Mouse (Mus musculus) liver, adult 2 months (tissue): Measurements from ENCODE around the gene Trmt11. TPM values are rescaled to one million over a fixed set of nuclear protein-coding genes. Genes with fewer than 3 reads are reported as not detected.
"Not testable (repeated sequence)": the region's sequence is repeated elsewhere in the genome, so short reads cannot be mapped to it uniquely, and the experiment has no call there.

Source experiments
- DNase-seq: peaks from one replicate; pipeline ENCODE4 v3.0.0-alpha.2; 2011; ENCODE audit warnings: low read depth, low spot score; ENCODE audit errors: extremely low read depth
- H3K27ac ChIP-seq: fragments of 200-500 bp; replicated peaks from 2 replicates; pipeline ENCODE4 v1.5.1; 2012; ENCODE audit warnings: low read depth, mild to moderate bottlenecking, control low read depth, inconsistent platforms, low read length; ENCODE audit not compliant: insufficient read depth
- H3K27me3 ChIP-seq: fragments of 200-500 bp; 2 replicates; pipeline ENCODE4 v1.6.1; 2012; ENCODE audit warnings: mild to moderate bottlenecking, moderate library complexity, low read length, inconsistent platforms; ENCODE audit not compliant: control insufficient read depth, insufficient read depth
- H3K36me3 ChIP-seq: fragments of 200-500 bp; 2 replicates; pipeline ENCODE4 v1.6.1; 2012; ENCODE audit warnings: low read length, inconsistent platforms; ENCODE audit not compliant: control insufficient read depth, insufficient read depth
- H3K4me1 ChIP-seq: fragments of 200-500 bp; 2 replicates; pipeline ENCODE4 v1.6.1; 2011; ENCODE audit warnings: low read length; ENCODE audit not compliant: control insufficient read depth, insufficient read depth
- H3K4me3 ChIP-seq: fragments of 200-500 bp; 2 replicates; pipeline ENCODE4 v1.5.1; 2011; ENCODE audit warnings: low read depth, mild to moderate bottlenecking, control low read depth, low read length, moderate library complexity; ENCODE audit not compliant: insufficient read depth
- H3K79me2 ChIP-seq: fragments of 200-500 bp; 2 replicates; pipeline ENCODE4 v1.6.1; 2012; ENCODE audit warnings: inconsistent platforms, mild to moderate bottlenecking, low read length, moderate library complexity; ENCODE audit not compliant: control insufficient read depth, insufficient read depth
- H3K9ac ChIP-seq: fragments of 200-500 bp; 2 replicates; pipeline ENCODE4 v1.6.1; 2012; ENCODE audit warnings: low read depth, mild to moderate bottlenecking, control low read depth, inconsistent platforms, low read length
- CTCF ChIP-seq: fragments of 200-500 bp; IDR thresholded peaks from 2 replicates; pipeline ENCODE4 v1.5.1; 2011; ENCODE audit warnings: low read depth, low read length, control low read depth
- POLR2A ChIP-seq: fragments of 200-500 bp; IDR thresholded peaks from 2 replicates; pipeline ENCODE4 v1.6.1; 2011; ENCODE audit warnings: low read length, control low read depth; ENCODE audit not compliant: insufficient read depth; ENCODE audit errors: extremely low read depth
- WGBS: fragments of 180-500 bp; shearing (Covaris S2); methylation state at CpG from one replicate; pipeline ENCODE4 v1.1.7; 2018; 5-methylcytosine and 5-hydroxymethylcytosine counted together
- polyA plus RNA-seq: library from polyadenylated mRNA; depleted of rRNA; stranded (reverse); fragments of >200 nt; gene quantifications from 2 replicates; pipeline ENCODE4 v1.2.3, GENCODE M21; 2012
- total RNA-seq: library from RNA; depleted of rRNA; stranded (reverse); fragments of >200 nt; gene quantifications from 2 replicates; pipeline ENCODE4 v1.2.3, GENCODE M21; 2014

Trmt11 gene
- total and polyA plus RNA-seq, 2 experiments: 0.72 to 8.3 TPM

DNA sequence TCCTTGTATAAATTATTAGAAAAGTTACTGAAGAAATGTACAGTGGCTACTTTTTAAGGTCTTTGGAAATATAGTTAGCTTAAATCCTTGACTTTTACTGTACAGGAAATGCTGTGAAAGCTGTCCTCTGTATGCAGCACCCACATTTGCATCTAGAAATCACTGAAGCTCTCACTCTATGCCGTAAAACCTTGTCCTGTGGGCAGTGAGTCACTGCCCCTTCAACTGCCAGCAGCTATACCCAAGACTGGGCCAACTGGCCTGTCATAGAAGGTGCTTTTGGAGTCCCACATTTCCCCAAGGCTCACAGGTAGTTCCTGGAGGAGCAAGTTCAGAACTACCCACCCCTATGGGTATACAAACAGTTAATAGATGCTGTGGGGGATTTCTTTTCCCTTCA, 48.2 kb downstream of the Trmt11 start:
- no peak overlapping the region for H3K27ac ChIP-seq
- H3K36me3 ChIP-seq: peaks cover 27% of the 10 kb centered on the region
- DNase-seq: no peak
- H3K4me3 ChIP-seq: no peak overlapping the region
- H3K27me3 ChIP-seq: no peaks in the 10 kb centered on the region
- H3K9ac ChIP-seq: no peak overlapping the region
- H3K79me2 ChIP-seq: no peaks in the 10 kb centered on the region
- 92% methylated on average over 1 of the region's 1 CpGs for WGBS
- no peak for TF ChIP-seq CTCF
- no peaks in the 10 kb centered on the region for H3K4me1 ChIP-seq

DNA sequence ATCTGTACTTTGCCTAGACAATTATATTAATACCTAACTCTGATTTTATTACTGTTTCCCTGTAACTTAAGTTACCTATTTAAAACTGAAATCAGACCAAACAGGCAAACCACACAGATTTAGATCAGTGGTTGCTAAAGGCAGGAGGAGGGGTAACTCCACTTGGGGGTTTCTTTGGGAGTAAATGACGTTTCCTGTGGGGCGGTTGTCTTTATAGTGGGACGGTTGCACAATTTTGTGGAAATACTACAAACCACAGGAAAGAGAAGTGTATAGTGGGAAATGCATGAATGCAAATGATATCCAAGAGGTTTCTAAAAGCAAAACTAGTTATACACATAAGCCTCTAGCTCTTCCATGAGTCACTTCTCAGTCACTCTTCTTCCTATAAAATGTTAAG, 50.6 kb downstream of the Trmt11 start:
- no peak for DNase-seq
- TF ChIP-seq POLR2A (no peak), CTCF (no peak)
- H3K36me3 ChIP-seq: peaks cover 17% of the 10 kb centered on the region
- no peak overlapping the region for H3K9ac ChIP-seq
- no peak overlapping the region for H3K4me3 ChIP-seq
- H3K27ac ChIP-seq: no peak overlapping the region
- H3K4me1 ChIP-seq: no peaks in the 10 kb centered on the region
- 81% methylated on average over 3 of the region's 3 CpGs for WGBS
- H3K79me2 ChIP-seq: no peaks in the 10 kb centered on the region
- no peaks in the 10 kb centered on the region for H3K27me3 ChIP-seq

DNA sequence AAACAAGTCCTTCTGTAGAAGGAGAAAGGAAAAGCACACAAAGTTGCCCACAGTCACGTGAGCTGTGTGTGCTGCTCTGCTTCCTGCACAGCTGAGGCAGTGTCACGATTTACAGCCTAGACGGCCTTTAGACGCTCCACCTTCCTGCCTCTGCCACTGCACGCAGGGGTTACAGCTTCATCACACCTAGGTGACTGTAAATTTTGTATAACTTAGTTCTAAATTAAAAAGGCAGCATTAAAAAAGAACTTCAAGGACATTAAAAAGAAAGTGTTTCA, 62.1 kb downstream of the Trmt11 start:
- no peak overlapping the region for H3K27ac ChIP-seq
- H3K27me3 ChIP-seq: no peaks in the 10 kb centered on the region
- H3K4me1 ChIP-seq: peaks cover 1% of the 10 kb centered on the region; the same call in 1 of the 2 replicates
- no peaks in the 10 kb centered on the region for H3K79me2 ChIP-seq
- WGBS: 82% methylated on average over 5 of the region's 5 CpGs
- DNase-seq: no peak
- TF ChIP-seq POLR2A (no peak), CTCF (no peak)
- no peak overlapping the region for H3K9ac ChIP-seq
- H3K36me3 ChIP-seq: peaks cover 42% of the 10 kb centered on the region
- no peak overlapping the region for H3K4me3 ChIP-seq

DNA sequence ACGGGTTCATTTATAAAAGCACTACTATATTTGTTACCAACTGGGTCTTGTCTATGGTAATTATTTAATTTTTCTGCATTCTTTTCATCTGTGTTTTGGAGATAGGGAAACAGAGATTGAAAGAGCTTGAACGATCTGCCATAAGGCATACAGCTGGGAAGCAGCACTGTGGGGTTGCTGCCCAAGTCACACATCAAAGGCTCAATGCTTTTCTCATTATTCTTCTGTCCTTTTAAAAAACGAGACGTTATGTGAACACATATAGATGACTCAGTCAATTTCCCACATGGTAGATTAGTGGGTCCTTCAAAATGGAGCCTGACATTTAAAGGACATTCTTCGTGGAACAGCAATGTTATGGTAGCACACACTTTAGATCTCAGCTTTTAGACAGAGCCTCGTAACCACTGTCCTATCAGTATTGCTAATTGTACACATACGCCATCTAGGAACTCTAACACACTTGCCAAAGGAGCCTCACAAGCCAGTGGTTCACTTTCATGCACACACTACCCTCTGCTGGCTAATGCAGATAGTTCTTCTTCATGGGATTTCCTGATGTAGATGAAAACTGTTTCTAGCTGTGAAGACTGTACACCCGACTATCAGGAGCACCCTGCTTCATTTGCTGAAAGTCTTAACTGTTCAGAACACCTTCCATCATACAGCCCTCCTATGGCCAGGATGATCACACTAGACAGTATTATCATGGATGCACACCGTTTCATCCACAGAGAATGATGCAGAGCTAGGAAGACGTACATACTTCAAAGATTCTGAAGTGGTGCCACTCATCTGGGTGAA, 62.6 kb downstream of the Trmt11 start:
- Histone ChIP-seq H3K4me1 (peaks cover 1% of the 10 kb centered on the region; the same call in 1 of the 2 replicates), H3K79me2 (no peaks in the 10 kb centered on the region), H3K9ac (no peak overlapping the region), H3K36me3 (peaks cover 44% of the 10 kb centered on the region), H3K4me3 (no peak overlapping the region), H3K27ac (no peak overlapping the region), H3K27me3 (no peaks in the 10 kb centered on the region)
- DNase-seq: peak; percentile 7
- TF ChIP-seq POLR2A: no peak
- no peak for TF ChIP-seq CTCF
- 84% methylated on average over 10 of the region's 10 CpGs for WGBS

DNA sequence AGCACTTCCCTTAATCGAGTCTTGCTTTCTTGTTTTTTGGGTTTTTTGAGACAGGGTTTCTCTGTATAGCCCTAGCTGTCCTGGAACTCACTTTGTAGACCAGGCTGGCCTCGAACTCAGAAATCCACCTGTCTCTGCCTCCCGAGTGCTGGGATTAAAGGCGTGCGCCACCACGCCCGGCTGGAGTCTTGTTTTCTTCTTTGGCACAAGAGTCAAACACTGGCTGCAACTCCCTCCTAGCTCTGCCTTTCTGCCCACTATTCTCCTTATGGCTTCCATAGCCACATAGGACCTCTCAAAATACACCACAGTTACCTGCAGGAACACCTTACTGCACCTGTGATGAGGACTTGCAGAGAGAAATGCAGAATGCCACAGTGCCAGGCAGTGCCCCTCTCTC, 64.6 kb downstream of the Trmt11 start:
- H3K27ac ChIP-seq, H3K4me3 ChIP-seq, DNase-seq, H3K9ac ChIP-seq, H3K4me1 ChIP-seq, H3K27me3 ChIP-seq, H3K79me2 ChIP-seq: not testable (repeated sequence)
- 98% methylated on average over 7 of the region's 7 CpGs for WGBS
- peaks cover 44% of the 10 kb centered on the region for H3K36me3 ChIP-seq

DNA sequence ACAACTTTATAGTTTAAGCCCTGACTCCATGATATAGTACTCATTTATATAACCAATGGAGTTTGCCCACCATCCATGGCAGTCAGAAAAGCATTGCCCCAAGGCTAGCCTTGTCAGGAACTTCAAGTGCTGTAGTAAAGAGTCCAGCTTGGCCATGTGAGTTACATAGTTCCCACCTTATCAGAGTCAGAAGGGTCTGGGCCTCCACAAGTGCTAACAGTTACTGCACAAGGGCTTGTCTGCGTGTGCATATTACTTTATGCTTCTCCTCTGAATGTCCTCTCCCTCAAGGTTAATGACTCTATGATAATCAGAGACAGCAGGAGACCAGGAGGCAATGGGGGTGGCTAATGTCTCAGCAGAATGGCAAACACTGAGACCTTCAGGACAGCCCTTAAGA, 73.4 kb downstream of the Trmt11 start:
- DNase-seq: no peak
- Histone ChIP-seq H3K4me1 (no peaks in the 10 kb centered on the region), H3K9ac (no peak overlapping the region), H3K4me3 (no peak overlapping the region), H3K79me2 (no peaks in the 10 kb centered on the region), H3K27me3 (no peaks in the 10 kb centered on the region), H3K36me3 (peaks cover 3% of the 10 kb centered on the region), H3K27ac (no peak overlapping the region)
- TF ChIP-seq CTCF (no peak), POLR2A (no peak)
- 93% methylated on average over 1 of the region's 1 CpGs for whole genome bisulfite sequencing
